Mouse (Mus musculus): Measurements from ENCODE around the gene 2310057M21Rik.

The 2310057M21Rik gene

DNA sequence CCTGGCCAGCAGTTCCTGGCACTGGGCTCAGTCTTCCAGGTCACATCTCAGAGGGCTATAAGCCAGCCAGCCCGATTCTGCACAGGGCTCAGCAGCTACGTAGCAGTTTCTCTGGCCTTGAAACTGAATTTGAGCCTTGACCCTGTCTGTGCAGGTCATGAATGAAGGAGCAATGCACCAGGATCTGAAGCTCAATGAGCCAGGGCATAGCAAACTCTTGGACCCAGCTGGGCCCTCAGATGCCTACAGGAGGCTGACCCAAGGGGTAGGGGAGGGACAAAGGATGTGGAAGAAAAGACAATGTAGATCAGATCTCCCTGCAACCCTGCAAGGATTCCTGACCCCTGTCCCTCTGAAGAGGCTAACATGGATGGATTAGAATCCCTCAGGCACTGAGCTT, 40.4 kb downstream of the 2310057M21Rik start, which contains the start of gene Cuzd1:
Gene Cuzd1, minus strand, starts transcription at position 101 of the 400 bp plus-strand sequence.
- no peak for DNase-seq (ENCODE audit: low spot score)

- DNase-seq (ENCODE audit: low spot score), result no peak
Measured at GRCm38 (mm10) chr7:131318340-131318739, 44.2 kb downstream of the 2310057M21Rik start.

- no peak for DNase-seq (ENCODE audit: low spot score)
Measured at GRCm38 (mm10) chr7:131317587-131317986, 45.0 kb downstream of the 2310057M21Rik start.

GRCm38 (mm10) chr7:131314493-131314892, 48.1 kb downstream of the 2310057M21Rik start:
- no peak for DNase-seq (ENCODE audit: low spot score)

GRCm38 (mm10) chr7:131306733-131307132, 55.8 kb downstream of the 2310057M21Rik start:
- no peak for DNase-seq (ENCODE audit: low spot score)

- DNase-seq (ENCODE audit: low spot score), result no peak
Measured at GRCm38 (mm10) chr7:131303340-131303739, 59.2 kb downstream of the 2310057M21Rik start.

GRCm38 (mm10) chr7:131297151-131297550, 65.4 kb downstream of the 2310057M21Rik start:
- no peak for DNase-seq (ENCODE audit: low spot score)

All from ovary, postnatal 10 days (tissue).